14 mouse cellular contexts compared by ENCODE assay signal in genomic region chr17:8347765-8348285, GRCm38 (mm10). TPM values are rescaled to one million over a fixed set of nuclear protein-coding genes. Genes with fewer than 3 reads are reported as not detected.
"Had no signal": no experiment of that assay in that cellular context is flagged by ENCODE, and none has a peak within 500 bp of the region (broad histone marks: within the 10 kb centered on the region; RNA-seq: fewer than 3 reads in every experiment).

No protein-coding gene starts in this region.

- H3K36me3 ChIP-seq: limb, embryonic 12.5 days; liver, embryonic 15.5 days; midbrain, embryonic 10.5 days had no signal

- H3K9me3 ChIP-seq: limb, embryonic 12.5 days; liver, embryonic 15.5 days; midbrain, embryonic 10.5 days had no signal

- H3K4me2 ChIP-seq: limb, embryonic 12.5 days; liver, embryonic 11.5 days; liver, embryonic 15.5 days had no signal

- H3K4me1 ChIP-seq: limb, embryonic 12.5 days; liver, embryonic 15.5 days had no signal

- DNase-seq: kidney, adult 18-20 months; kidney, postnatal 25 days; layer of hippocampus, adult 9-11 months; lung, adult 2 months; lung, postnatal 10 days; lung, postnatal 4 days; thymus, postnatal 4 days had no signal

- H3K27ac ChIP-seq: limb, embryonic 12.5 days; liver, embryonic 15.5 days; midbrain, embryonic 10.5 days; stomach, postnatal 0 days had no signal

- H3K9ac ChIP-seq: limb, embryonic 12.5 days; liver, embryonic 15.5 days had no signal

- H3K4me3 ChIP-seq: limb, embryonic 12.5 days; liver, embryonic 15.5 days; midbrain, embryonic 10.5 days; myocyte had no signal

RNA-seq across cellular contexts. Expression of gene T2, which starts 8.0 kb away (rescaled TPM):
- total RNA-seq: neutrophil, adult 5-6 weeks had no signal
- polyA plus RNA-seq: liver, embryonic 15.5 days had no signal
